Mouse (Mus musculus) 3T3-L1 (cell line): ENCODE measurements at regions not wholly inside any gene's neighbourhood (a gene's known extent, or its start where the extent isn't known, plus 50 kb on each side); places are given as distances from the start of the nearest gene placed in this dataset.

ENCODE experiments used
- DNase-seq: peaks from one replicate; pipeline ENCODE4 v3.0.0-alpha.2; 2015; ENCODE audit warnings: low read depth, low spot score

- DNase-seq, result peak; percentile 5
Observed at GRCm38 (mm10) chr8:34709316-34709715, 597.8 kb upstream of the Gm10131 start.

GRCm38 (mm10) chr8:34703351-34703750, 591.8 kb upstream of the Gm10131 start:
- DNase-seq, result no peak

DNA sequence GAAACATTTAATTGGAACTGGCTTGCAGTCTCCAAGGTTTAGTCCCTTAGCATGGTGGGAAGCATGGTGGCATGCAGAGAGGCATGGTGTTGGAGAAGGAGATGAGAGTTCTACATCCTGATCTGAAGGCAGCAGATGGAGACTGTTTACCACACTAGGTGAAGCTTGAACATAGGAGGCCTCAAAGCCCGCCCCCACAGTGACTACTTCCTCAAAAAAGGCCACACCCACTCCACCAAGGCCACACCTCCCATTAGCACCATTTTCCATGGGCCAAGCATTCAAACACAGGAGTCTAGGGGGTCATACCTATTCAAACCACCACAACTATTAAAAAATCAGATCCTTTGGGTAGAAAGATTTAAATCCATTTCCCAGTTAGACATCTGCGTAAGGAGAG, 591.3 kb upstream of the Gm10131 start:
- no peak for DNase-seq

GRCm38 (mm10) chr8:34699015-34699414, 587.5 kb upstream of the Gm10131 start:
- no peak for DNase-seq

DNA sequence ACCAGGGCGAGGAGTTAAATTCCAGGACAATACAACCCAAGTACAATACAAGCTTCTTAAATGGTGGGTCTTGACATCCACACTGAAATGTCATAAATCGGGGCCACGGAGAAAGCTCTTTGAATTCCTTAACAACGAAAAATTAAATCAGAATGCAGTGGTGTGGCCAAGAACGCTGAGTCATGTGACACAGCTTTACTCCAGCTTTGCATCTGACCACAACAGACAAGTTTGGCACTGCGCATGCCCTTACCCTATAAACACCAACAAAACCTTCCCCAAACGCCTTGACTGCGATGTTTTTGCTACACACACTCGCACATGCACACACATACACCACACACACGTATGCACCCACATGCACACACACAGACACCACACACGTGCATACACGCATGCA, 584.8 kb upstream of the Gm10131 start:
- DNase-seq, result peak; percentile 48

DNA sequence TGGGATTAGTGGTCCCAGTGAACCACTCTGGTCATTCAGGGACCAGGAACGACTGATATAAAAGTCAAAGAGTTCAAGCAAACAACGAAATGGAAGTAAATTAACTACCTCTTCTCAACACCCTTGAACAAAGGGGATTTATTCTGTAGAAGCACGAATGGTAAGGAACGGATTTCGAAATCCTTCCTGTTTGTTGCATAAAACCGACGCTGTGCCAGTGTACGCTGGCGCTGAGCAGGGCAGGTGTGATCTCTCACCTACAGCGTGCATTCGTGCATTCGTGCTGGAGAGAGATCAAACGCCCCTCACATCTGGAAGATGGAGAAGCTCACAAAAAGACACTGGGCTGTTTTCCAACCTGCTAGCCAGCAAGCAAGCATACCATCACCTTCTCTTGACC, 581.1 kb upstream of the Gm10131 start:
- DNase-seq, result no peak

DNA sequence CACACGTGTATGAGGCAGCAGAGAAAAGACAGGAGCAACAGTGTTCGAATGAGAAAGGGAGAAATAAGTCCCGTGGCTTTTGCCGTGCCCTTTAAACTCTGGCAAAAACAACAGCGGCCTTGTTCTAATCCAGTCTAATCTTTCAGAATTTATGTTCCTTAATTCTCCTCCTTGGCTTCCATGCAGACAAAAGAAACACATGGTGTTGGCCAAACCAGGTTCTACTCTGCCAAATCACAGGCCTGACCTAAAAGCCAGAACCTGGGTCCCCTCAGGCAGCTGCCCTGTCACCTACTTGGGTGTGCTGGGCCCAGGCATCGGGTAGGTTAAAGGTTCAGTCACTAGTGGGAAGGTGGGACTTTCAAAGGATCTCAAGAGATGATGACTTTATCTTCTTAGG, 580.2 kb upstream of the Gm10131 start:
- DNase-seq, result no peak

- no peak for DNase-seq
Observed at GRCm38 (mm10) chr8:34689825-34690493, 578.4 kb upstream of the Gm10131 start.

DNA sequence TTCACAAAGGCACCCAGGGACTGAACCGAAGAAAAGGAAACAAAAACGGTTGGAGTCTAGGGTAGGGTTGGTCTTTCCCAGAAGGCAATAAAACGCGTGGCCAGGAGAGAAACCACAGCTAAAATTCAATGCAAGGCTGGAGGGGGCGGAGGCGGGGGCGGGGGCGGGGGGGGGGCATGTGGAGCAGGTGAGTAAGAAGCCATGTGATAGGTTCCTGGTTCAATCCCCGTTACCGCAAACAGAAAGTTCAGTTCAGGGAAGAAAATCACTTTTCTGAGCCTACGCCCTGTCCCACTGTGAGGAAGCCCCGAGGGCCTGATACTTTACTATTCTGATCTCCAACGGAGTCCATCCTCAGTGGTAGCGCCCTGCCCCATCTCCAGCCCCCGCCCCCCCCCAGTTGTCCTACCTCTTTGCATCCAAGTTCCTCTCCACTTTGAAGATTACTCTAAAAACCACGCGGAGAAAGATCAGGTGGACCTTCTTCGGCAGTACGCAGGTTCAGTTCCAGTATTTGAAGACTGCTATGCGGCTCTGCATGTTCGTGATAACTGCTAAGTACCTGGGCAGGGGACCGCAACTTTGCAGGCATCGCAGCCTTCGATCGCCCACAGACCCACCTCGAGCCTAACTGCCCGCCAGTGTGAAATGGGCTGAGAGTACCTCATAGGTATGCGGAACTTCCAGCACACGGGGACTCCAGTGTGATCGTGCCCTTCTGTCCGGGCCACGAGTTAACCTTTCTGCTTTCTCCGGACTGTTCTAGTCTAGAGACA, 577.7 kb upstream of the Gm10131 start:
- DNase-seq, result no peak

- DNase-seq, result no peak
Observed at GRCm38 (mm10) chr8:34688396-34689048, 577.0 kb upstream of the Gm10131 start.

GRCm38 (mm10) chr8:34686371-34686770, 574.8 kb upstream of the Gm10131 start:
- DNase-seq, result no peak

- DNase-seq, result no peak
Observed at GRCm38 (mm10) chr8:34684683-34685082, 573.1 kb upstream of the Gm10131 start.

GRCm38 (mm10) chr8:34683173-34683572, 571.6 kb upstream of the Gm10131 start:
- DNase-seq, result no peak

GRCm38 (mm10) chr8:34682221-34682620, 570.7 kb upstream of the Gm10131 start:
- peak; percentile 24 for DNase-seq

DNA sequence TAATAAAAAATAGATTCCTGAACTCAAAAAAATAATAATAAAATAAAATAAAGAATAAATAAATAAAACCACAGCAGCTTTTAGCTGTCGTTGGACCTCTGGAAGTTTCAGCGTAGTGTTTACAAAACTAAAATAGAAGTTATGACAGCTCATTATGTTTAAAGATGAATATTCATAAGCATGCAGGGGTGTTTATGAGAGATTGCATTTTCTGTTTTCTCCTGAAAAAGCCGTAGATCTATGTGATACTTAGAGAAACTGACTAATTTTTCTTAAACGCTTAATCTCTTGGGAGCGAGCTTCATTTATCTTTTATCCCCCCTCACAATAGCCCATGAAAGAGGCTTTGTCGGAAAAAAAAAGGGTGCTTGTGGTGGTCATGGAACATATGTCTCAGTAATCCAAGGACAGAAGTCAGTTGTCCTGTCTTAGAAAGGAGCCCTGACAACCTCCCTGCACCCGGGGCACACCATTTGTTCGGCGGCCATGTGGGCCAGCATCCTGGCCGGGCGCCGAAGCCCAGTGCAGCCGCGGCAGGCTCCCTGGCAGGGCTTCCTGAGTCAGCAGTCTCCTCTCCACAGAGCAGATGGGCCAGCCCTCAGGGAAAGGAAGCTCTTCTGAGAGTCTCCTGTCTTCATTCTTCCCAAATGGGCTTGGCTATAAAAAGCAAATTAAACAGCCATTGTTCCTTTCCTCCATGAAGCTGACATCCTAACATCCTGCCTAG, 568.2 kb upstream of the Gm10131 start:
- no peak for DNase-seq

DNA sequence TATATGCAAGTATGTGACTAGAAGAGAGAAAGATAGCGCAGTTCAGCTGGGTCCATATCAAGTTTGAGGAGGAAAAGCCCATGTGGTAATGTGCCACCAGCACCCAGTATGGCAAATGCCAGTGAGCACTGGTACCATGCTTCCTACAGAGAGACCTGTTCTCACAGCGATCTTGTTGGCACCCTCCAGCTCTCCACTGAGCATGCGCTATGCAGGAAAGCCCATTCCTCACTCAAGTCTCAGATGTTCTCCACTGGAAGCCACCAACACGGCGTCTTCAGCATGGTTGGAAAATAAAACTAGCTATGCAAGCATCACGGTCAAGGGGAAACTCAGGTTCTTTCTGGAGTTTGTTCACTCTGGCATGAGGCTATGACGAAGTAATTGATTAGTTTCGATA, 567.3 kb upstream of the Gm10131 start:
- DNase-seq, result no peak

DNA sequence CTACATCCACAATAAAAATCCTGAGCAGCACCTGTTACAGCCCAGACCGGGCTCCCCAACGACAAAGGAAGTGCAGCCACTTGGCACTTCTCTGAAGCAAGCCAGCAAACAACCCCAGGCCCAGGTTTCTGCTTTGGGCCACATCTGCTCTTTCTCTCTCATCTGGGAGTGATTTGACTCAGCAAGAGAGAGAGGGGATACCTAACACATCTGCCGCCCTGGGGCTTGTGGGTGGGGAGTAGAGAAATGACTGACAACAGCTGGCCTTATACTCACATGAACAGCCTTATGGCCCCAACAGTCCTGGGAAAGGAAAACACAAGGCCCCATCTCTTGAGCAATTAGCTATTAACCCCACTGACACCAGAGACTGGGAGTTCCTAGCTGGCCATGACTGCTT, 560.2 kb upstream of the Gm10131 start:
- no peak for DNase-seq

- peak; percentile 10 for DNase-seq
Observed at GRCm38 (mm10) chr8:34670930-34671715, 559.6 kb upstream of the Gm10131 start.

- DNase-seq, result no peak
Observed at GRCm38 (mm10) chr8:34669146-34669545, 557.6 kb upstream of the Gm10131 start.

- no peak for DNase-seq
Observed at GRCm38 (mm10) chr8:34664429-34664828, 552.9 kb upstream of the Gm10131 start.

- peak; percentile 5 for DNase-seq
Observed at GRCm38 (mm10) chr8:34662532-34662931, 551.0 kb upstream of the Gm10131 start.
